Mouse (Mus musculus): ENCODE measurements at regions not wholly inside any gene's neighbourhood (a gene's known extent, or its start where the extent isn't known, plus 50 kb on each side); places are given as distances from the start of the nearest gene placed in this dataset.

- TF ChIP-seq CTCF (IDR thresholded peaks at IDR 0.05; ENCODE audit: low read depth, low read length) (no peak), EP300 (IDR thresholded peaks at IDR 0.05; ENCODE audit: insufficient read depth, low read depth, low read length) (no peak)
Observed at GRCm38 (mm10) chr14:25272366-25273156, 186.4 kb upstream of the Zmiz1 start.
